Mouse (Mus musculus): ENCODE data around the gene Trim25.

The Trim25 gene

DNA sequence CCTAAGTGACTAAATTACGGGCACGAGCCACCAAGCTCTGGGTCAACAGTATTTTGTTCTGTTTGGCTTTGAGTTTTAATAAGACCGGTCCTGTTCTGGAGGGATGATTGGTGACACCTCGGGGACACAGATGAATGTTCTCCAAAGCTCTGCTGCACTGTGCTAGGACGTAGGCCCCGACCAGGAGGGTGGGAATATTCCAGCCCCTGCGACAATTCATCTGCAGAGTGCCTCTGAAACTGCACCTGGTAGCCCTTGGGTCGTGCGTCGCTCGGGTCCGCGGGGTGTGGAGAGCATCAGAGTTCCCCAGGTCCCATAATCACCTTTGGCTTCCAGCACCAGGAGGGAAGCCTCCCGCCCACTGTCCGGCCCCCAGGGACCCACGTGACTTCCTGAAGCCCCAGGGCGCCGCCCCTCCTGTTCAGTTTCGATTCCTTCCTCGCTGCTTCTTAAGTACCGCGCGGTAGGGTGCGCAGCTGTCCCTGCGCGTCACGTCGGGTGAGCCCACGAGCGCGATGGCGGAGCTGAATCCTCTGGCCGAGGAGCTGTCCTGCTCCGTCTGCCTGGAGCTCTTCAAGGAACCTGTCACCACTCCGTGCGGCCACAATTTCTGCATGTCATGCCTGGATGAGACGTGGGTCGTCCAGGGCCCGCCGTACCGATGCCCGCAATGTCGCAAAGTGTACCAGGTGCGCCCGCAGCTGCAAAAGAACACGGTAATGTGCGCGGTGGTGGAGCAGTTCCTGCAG lies at the start of gene Trim25:
Trim25 (plus strand) TSS at position 403 of the 749 bp plus-strand sequence.
- peak; percentile 96 for DNase-seq (ENCODE audit: low read depth, low spot score)

DNA sequence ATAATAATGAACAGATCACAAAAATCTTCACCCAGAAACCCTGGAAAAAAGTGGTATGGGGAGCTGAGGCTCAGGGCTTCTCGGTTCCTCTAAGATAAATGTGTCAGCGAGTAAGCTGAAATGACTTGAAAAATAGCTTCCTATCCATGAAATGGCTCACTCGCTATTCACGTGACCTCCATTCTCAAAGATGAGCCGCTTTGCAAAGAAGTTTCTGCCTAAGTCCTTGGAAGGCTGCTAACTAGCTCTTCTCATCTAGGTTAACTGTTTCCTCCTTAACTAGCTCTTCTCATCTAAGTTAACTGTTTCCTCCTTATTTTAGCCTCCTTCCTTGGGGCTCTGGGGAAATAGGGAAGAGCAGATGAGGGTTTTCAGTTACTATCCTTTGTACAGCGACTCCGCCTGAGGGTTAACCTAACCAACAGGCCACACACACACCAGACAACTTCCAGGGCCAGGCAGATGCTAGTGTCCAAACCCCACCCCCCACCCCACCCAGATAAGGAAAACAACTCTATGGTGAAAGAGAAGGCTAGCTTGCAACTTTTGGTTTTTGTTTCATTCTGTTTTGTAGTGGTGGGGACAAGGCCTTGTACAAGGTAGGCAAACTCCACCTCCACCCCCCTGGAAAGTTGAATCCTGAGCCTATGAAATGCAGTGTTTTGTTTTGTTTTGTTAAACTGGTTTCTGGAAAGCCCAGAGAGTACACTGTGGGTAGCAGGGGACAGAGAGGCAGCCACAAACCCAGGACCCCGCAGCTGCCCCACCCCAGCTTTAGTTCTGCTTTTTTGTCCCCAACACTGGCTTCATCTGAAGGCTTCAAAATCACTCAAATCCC lies 49.2 kb upstream of the Trim25 start:
- peak; percentile 86 for DNase-seq (ENCODE audit: low read depth, low spot score)

DNA sequence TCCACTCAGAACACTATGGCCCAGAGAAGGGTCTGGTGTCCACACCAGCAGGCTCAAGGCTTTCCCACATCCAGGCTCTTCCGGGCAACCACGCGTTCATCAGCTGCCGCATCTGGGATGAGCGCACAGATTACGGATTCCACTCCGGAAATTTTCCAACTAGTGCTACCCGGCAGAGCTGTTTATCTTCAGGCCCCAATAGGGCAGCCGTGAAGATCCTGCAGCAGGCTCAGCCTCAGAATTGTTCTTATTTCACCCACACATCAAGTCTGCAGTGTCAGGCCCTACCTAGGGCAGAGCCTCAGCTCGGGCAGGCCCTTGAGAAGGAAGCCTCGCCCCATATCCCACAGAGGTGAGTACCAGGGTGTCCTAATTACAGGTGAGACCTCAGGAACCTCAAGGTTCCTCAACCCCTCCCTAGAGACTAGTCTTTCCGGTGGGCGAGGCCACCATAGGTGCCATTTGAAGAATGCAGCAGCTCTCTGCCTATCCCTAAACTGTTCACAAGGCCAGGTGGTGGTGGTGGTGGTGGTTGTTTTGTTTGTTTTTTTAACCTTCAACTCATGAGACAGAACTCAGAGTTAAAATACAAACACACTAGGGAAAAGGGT lies 48.4 kb upstream of the Trim25 start:
- DNase-seq (ENCODE audit: low read depth, low spot score) = peak; percentile 89

DNA sequence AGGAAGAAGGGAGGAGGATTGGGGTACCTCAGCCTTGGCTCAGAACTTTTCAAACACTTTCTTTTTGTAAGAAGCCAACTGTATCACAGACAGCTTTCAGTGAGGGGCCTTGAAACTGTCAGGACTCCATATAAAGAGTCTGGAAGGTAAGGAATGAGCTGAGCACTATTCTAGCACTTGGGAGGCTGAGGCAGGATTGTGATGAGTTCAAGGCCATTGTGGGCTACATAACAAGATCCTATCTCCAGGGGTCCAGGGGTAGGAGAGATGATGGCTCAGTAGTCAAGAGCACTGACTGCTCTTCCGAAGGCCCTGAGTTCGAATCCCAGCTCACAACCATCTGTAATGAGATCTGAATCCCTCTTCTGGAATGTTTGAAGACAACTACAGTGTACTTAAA lies 47.6 kb upstream of the Trim25 start:
- DNase-seq (ENCODE audit: low read depth, low spot score) = peak; percentile 70

DNA sequence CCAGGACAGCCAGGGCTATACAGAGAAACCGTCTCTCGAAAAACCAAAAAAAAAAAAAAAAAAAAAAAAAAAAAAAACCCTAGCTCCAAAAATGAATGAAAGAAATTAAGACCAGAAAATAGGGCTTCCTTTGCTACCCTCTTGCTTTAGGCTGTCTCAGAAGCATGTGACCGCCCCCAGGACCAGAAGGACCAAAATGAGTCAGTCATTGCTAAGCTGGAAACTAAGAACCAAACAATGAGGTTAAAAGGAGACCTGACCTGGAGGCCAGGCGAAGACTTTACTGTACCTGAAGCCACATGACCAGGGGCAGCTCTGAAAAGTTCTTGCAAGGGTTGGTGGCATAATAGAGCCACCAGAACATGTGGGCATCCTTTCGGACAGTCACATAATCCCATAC lies 47.1 kb upstream of the Trim25 start:
- DNase-seq (ENCODE audit: low read depth, low spot score) = no peak

DNA sequence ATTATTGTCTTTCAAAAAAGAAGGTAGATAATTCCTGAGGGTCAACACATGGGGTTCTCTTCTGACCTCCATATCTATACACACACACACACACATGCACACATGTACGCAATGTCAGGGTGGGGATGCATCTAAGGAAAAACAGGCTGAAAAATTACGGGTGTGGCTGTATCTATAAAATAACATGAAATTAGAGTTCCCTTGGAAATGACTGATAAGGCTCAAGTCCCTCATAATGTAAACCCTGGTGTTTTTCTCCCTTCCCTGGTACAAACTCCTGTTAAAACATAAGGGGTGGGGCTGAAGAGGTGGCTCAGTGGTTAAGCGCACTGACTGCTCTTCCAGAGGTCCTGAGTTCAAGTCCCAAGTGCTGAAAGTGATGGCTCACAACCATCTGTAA lies 45.6 kb upstream of the Trim25 start:
- no peak for DNase-seq (ENCODE audit: low read depth, low spot score)

DNA sequence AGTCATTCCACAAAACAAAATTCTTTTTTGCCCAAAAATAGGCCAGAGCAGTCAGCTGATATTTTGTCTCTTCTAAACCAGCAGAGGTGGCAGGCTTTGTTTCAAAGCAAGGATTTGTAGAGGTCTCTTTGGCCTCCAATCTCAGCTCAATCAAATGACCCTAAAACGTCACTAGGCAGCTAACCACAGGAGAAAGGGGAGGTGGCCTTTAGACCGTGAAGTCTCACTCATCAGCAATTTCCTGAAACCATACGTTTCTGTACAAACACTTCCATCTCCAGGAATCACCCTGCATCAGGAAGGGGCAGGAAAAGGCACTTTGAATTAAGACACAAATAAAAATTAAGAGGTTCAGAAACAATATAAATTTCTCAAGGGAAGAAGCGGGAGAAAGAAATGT lies 44.4 kb upstream of the Trim25 start:
- peak; percentile 79 for DNase-seq (ENCODE audit: low read depth, low spot score)

DNA sequence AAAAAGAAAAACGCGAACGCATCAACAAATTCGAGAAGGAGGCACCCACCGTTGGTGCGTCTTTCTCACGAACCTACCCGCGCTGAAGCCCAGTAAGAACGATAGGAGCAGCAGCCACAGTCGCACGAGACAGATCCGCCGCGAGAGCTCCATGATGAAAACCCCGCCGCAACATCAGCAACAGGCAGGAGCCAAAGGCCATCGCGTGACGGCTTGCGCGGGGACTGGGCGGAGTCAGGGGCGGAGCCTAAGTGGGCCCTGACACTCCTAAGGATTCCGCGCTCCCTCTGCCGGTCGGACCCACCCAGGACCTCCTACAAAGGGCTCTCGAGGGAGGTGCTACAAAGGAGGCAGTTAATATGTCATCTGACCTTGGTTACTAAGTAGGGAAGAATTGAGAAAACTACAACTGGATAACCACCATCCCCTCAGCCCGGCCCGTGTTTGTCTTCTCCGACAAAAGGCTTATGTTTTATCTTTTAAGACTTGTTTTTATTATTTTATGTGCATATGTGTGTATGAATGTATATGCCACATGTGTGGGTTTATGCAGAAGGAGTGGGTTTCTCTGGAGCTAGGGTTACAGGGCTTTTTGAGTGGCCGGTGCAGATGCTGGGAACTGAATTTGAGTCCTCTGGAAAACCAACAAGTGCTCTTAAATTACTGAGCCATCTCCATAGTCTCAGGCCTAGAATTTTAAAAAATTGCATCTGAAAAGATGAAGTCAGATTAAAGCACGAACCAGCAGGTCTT lies 43.8 kb upstream of the Trim25 start, which contains the start of gene Scpep1:
Scpep1 (minus strand) TSS at position 249 of the 753 bp plus-strand sequence.
- DNase-seq (ENCODE audit: low read depth, low spot score) = peak; percentile 96

DNA sequence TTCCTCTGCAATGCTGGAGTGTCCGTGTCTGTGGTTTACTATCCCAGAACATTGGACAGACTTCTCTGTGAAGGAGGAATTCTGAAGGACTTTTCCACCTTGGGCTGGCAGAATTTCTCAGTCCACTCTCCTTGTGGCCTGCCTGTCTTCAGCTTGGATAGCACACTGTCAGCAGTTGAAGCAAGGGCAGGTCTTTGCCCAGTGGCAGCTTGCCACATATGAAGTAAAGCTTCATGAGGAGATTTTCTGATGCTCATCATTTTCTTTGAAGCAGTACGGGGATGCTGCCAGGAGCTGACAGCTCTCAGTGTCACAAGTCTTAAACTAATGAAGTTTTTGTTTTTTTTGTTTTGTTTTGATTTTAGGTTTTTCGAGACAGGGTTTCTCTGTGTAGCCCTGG lies 40.3 kb upstream of the Trim25 start:
- DNase-seq (ENCODE audit: low read depth, low spot score) = no peak

DNA sequence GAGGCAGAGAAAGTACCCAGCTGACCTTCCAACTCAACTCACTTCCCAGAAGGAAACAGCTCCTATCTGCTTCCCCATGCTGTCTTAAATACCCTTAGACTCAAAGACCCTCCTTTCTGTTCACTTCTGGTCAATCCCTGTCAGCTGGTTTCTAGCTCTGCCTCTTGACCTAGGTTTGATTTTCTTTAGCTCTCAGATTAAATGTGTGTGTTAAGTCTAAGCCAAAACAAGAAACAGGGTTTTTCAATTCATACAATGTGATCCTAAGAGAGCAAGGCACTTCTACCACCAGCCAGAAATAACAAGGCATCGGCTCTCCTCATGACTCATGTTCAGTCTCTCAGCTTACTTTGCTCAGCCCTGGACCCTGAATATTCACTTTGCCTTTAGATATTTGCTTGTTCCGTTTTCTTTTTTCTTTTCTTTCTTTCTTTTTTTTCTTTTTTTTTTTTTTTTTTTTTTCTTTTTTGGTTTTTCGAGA lies 32.3 kb upstream of the Trim25 start, which contains the start of gene Elobl:
Elobl (minus strand) TSS at position 51 of the 481 bp plus-strand sequence.
- DNase-seq (ENCODE audit: low read depth, low spot score) = no peak

DNA sequence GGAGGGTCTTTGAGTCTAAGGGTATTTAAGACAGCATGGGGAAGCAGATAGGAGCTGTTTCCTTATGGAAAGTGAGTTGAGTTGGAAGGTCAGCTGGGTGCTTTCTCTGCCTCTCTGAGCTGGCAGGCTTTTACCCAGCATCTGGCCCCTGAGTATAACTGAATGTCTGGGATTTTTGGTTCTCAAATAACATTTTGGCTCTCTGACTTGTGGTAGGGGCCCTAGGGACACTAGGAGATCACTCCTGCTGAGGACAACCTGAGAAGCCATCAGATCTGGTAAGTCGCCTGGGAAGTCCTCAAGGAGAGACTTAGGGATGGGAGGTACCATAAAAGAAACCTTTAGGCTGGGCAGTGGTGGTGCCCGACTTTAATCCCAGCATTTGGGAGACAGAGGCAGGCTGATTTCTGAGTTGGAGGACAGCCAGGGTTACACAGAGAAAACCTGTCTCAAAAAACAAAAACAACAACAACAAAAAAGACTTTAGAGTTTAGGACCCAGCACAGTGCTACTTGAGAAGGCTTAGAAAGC lies 28.9 kb upstream of the Trim25 start, which contains the start of gene Coil:
Coil (plus strand) TSS at position 51 of the 531 bp plus-strand sequence.
- no peak for DNase-seq (ENCODE audit: low read depth, low spot score)

DNA sequence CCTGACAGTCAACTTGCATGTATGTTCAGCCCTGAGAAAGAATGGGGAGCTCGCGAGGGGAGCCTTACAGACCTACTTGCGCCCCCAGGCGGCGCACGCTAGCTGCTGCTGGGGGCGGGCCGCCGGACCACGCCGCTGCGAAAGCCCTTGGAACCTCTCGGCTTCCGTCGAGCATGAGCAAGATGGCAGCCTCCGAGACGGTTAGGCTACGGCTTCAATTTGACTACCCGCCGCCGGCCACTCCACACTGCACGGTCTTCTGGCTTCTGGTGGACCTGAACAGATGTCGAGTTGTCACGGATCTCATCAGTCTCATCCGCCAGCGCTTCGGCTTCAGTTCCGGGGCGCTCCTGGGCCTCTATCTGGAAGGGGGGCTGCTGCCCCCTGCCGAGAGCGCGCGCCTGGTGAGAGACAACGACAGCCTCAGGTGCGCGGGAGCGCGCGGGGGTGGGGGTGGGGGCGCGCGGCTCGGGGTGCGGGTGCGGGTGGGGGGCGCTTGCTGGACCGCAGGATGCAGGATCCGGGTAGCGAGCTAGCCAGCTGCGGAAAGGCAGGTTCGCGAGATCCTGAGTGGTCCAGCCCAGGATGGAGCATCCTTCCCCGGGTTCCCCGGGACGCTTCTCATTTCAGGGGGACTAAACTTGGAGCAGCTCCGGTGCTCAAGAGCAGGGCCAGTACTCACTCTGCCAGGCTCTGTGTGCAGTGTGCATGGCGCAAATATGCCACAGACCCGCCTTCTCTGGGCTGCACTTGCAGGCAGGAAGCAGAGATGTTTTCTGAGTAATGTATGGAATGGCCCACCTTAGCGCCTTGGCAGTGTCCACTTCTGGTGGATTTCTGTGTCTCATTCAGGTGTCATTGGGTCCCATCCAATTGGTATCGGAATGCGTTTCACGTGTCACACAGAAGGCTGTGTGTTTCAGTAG lies 25.1 kb upstream of the Trim25 start:
- peak; percentile 95 for DNase-seq (ENCODE audit: low read depth, low spot score)

DNA sequence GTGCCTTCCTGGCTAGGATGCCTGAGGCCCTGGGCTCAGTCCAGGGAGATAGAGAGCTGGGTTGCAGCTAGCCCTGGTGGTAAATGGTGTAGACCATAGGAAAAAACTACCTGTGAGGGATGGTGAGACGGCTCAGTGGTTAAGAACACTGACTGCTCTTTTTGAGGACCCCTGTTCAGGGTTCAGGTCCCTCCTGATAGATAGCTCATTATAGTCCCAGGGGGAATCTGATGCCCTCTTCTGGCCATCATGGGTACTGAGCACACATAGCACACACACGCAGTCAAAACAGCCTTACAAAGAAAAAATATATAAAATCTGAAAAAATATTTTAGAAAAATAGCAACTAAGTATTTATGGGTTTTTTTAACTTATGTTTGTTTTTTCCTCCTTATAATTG lies 22.9 kb upstream of the Trim25 start:
- peak; percentile 67 for DNase-seq (ENCODE audit: low read depth, low spot score)

DNA sequence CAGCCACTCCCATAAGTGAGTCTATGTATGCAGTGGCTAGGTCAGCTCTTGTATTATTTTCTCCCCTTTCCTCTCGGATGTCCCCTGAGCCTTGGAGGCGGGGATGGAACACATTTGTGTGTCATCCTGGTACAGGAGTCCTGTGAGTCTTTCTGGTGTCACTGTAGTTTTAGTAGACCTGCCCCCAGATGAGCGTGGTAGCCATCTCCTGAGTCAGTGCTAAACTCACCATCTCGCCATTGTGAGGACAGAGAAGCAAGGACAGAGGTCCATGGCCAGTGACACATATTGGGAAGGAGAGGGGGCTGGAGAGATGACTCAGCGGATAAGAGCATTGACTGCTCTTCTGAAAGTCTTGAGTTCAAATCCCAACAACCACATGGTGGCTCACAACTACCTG lies 22.0 kb upstream of the Trim25 start:
- DNase-seq (ENCODE audit: low read depth, low spot score) = no peak

DNA sequence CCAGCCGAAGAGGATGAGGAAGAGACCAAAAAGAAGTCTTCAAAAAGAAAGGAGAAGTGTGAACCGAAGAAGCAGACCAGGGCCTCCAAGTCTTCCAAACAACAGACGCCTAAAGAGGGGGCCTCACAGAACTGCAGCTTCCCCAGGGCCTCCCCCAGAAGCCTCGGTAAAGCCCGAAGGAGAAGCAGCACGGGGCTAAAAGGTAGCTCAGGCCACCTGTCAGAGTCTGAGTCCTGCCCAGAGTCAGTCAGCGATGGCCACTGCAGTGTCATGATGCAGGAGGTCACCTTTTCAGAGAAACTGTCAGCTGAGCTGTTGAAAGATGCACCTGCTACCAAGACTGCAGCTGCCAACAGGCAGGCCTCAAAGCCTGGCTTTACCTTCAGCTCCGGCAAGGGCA lies 17.8 kb upstream of the Trim25 start:
- no peak for DNase-seq (ENCODE audit: low read depth, low spot score)

DNA sequence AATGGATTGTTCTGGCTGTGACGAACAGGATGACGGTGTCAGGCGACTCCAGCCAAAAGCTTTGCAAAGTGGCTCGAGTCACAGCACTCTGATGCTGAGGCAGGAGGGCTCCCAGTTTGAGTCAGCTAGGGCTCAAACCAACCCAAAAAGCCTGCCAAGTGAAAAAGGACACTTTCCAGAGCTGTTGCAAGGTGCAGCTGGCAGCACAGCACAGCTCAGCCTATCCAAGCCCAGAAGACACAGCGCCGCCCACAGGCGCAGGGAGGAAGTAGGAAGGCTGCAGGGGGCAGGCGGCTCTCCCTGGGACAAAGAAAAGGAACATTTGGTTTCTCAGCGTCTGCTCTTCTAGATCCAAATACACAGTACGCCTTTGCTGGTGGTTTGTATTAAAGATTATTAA lies 12.6 kb upstream of the Trim25 start:
- DNase-seq (ENCODE audit: low read depth, low spot score) = peak; percentile 54

DNA sequence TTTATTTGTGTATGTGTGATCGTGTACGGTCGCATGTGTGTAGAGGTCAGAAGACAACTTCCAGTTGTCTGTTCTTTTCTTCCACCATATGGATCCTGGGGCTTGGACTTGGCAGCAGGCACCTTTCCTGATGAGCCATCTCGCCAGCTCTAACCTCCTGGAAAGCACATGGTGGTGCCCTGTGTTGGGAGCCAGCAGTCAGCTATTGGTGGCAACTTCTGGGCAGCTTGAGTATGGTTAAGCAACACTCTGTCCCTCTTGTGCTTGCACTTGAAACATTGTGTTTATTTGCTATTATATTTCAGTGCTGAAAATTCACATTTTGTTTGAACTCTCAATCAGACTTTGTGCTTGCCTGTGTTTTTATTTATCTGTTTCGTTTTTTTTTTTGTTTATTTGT lies 10.2 kb upstream of the Trim25 start:
- DNase-seq (ENCODE audit: low read depth, low spot score) = no peak

DNA sequence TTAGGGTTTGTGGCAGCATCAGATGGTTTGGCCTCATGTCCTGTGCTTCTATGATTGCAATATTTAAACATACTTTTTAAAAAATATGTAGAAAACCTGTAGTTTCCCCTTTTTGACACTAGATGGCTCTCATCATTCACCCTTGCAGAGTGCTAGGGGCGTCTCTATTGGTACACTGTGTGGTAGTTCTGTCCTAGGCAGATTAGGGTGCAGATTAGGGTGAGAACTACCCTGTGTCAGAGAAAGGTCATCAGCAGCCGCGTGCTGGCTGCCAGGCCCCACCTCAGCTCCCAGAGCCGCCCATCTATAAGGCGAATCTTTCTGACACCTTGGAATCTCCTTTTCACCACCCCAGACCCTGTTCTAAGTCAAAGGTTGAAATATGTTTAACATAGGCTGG lies 9.6 kb upstream of the Trim25 start:
- peak; percentile 89 for DNase-seq (ENCODE audit: low read depth, low spot score)

DNA sequence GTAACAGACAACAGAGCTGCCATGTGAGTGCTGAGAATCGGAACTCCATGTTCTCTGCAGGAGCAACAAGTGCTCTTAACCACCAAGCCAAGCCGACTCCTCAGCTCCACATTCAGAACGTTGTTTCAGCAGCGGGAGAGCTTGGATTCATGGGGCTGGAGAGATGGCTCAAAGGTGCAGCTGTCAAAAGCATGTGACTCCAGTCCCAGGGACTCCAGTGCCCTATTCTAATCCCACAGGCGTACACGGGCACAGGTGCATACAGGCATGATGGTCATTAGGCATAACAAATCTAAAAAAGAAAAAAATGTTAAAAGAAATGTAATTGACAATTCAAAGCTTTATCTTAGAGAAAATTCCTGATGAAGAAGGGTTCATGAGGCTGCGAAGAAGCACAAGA lies 6.0 kb upstream of the Trim25 start:
- no peak for DNase-seq (ENCODE audit: low read depth, low spot score)

DNA sequence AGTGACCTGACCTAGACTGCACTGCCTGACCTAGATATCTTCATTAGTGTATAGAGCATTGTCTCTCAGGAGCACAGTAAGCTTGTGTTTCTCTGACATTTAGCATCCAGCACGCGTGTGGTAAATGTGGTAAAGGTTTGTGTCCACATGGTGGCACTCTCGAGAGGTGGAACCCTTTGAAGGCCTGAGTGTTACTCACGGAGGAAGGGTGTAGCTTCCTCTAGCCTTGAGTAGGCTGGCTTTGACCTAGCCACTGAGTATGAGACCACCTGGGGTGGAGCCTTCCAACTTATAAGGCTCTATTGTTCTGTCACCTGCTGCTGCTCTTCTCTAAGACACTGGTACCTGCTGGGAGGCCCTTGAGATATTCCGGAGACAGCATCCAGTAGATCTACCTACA lies 5.6 kb upstream of the Trim25 start:
- DNase-seq (ENCODE audit: low read depth, low spot score) = peak; percentile 99
